Mouse (Mus musculus): ENCODE results near the gene Pgbd5.

Gene Pgbd5

DNA sequence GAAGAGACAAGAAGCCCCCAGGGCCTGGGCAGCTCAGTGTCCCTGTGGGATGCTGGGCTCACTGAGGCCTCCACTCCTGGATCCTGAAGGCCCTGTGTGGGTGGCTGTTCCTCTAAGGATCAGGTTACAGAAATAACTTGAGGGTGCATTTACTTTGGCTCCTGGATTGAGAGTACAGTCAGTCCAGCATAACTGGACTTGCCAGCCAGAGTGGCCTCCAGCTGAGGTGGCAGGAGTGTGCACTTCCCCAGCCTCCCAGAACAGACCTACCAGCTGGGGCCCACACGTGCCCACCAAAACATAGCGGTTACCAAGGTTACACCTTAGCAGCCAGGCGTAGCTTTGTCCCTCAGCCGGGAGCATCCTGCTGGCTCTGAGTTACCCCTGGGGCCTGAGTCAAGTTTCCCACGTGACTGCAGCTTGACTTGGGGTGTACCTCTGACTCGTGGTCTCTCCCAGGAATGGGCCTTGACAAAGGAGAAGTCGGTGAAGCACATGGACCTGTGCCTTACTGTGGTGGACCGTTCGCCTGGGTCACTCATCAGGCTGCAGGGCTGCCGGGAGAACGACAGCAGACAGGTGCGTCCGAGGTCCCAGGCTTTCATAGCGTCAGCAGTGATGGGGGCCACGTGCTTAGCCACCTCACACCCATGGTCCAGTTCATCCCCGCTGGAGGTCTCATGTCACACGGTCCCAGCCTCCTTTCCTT lies 98.9 kb downstream of the Pgbd5 start:
- no peak for DNase-seq

GRCm38 (mm10) chr8:124339742-124340141 lies 99.7 kb downstream of the Pgbd5 start:
- no peak for DNase-seq

- no peak for DNase-seq
These were observed 103.2 kb downstream of the Pgbd5 start for GRCm38 (mm10) chr8:124336302-124336701.

- DNase-seq, result no peak
These were observed 107.8 kb downstream of the Pgbd5 start for GRCm38 (mm10) chr8:124331706-124332105.

GRCm38 (mm10) chr8:124331094-124331493 lies 108.4 kb downstream of the Pgbd5 start:
- DNase-seq, result no peak

DNA sequence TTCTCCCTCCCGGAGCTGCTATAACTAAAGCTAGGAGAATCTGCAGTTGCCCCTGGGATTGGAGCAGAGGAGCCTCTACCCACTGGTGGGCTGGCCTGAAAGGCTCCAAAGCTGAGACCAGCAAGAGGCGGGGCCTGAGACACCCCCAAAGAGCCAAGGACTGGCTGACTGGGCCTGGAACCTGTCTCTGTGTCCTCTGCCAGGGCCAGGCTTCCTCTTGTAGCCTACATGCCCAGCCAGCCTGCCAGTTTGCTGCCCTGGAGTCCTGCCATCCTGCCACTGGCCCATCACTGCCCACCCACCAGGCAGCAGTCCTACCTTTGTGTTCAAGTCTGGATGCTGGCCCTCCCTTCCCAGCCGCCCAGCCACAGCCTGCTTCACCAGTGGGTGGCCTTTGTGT lies 109.0 kb downstream of the Pgbd5 start:
- no peak for DNase-seq

DNA sequence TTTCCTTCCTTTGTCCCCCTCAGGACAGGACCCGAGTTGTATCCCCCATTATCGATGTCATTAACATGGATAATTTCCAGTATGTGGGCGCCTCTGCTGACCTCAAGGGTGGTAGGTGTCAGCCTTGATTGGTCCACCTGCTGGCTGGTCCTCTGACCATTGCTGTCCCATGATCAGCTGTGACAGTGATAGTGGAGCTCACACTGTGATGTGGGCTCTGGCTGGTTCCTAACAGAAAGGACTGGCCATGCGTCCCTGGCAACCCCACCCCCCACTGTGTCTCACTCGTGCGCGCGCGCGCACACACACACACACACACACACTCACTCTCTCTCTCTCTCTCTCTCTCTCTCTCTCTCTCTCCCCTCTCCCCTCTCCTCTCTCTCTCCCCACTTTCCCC lies 109.8 kb downstream of the Pgbd5 start:
- DNase-seq, result no peak

GRCm38 (mm10) chr8:124328259-124328658 lies 111.2 kb downstream of the Pgbd5 start:
- DNase-seq, result no peak

DNA sequence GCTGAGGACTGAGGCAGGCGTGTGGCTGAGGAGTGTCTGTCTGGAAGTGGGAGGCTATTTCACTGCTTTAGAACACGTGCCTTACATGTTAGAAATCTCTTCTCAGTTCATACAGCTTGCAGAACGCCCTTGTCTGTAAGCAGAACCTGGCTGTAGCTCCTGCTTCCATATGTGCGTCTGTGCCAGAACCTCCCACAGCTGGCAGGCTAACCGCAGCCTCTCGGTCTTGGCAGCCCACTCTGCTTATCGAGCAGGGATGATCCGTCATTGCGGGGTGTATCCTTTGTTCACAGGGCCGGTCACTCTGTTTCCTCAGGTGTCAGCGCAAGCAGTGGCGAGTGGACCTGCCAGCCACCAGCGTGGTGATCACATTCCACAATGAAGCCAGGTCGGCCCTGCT lies 116.1 kb downstream of the Pgbd5 start:
- DNase-seq, result peak; percentile 73

DNA sequence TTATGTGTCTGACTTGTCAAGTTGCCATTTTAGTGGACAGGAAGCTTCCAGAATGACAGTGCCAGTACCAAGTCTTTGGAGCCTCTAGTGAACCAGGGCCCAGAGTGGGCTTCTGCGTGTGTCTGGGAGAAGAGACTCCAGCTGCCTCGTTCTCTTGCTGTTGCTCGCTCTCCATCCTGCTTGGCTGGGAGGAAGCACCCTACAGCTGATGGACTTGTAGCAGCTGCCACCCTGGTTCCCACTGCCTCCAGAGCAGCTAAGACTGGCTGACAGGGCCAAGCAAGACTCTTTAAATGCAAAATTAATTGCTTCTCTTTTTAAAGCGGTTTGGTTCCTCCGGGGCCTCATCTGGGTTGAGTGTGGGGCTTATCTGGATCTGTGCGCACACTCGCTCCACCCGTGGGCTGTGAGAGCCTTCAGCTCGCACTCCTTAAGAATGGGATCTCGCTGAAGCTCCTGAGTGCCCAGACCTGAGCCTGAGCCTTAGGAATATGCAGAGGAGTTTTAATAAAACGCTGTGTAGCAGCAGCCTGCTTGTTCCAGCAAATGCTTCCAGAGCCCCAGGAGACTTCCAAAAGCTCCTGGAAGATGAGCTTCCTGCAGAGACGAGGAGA lies 118.1 kb downstream of the Pgbd5 start:
- no peak for DNase-seq

GRCm38 (mm10) chr8:124319316-124319652 lies 120.2 kb downstream of the Pgbd5 start:
- DNase-seq, result no peak

All from right cerebral cortex, adult 18-20 months (tissue).